ENCODE assay signal across 17 mouse cellular contexts in the genomic region with DNA sequence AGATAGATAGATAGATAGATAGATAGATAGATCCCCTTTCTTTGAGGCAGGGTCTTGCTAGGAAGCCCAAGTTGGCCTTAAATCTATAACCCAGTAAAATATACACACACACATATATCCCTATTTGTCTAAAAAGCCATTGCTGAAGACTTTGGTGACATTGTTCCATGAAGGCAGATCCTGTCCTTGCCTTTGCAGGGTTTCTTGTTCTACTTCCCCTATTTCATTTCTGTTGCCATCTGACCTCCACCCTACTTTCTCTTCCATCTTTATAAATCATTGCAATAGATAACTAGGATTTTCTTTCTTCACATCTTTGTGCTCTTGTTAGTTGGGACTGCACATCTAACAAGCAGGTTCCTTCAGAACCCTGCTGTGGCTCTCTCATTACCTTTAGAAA.
"Had no signal": no experiment of that assay in that cellular context is flagged by ENCODE, and none has a peak within 500 bp of the region (broad histone marks: within the 10 kb centered on the region; RNA-seq: fewer than 3 reads in every experiment).

No protein-coding gene starts in this region.

- H3K27me3 ChIP-seq: limb, embryonic 13.5 days; liver, embryonic 15.5 days; megakaryocyte, embryonic 14.5 days; midbrain, embryonic 15.5 days; neural tube, embryonic 12.5 days had no signal

- H3K27ac ChIP-seq: limb, embryonic 13.5 days; liver, embryonic 15.5 days; midbrain, embryonic 15.5 days; neural tube, embryonic 12.5 days had no signal

- H3K9ac ChIP-seq: limb, embryonic 13.5 days; liver, embryonic 15.5 days; midbrain, embryonic 15.5 days; neural tube, embryonic 12.5 days had no signal

- H3K9me3 ChIP-seq: limb, embryonic 13.5 days; liver, embryonic 15.5 days; megakaryocyte, embryonic 14.5 days; midbrain, embryonic 15.5 days; neural tube, embryonic 12.5 days had no signal

- H3K4me3 ChIP-seq: limb, embryonic 13.5 days; liver, embryonic 15.5 days; megakaryocyte, embryonic 14.5 days; midbrain, embryonic 15.5 days; myocyte; neural tube, embryonic 12.5 days had no signal

- H3K4me2 ChIP-seq: limb, embryonic 13.5 days; liver, embryonic 15.5 days; midbrain, embryonic 11.5 days; midbrain, embryonic 15.5 days; neural tube, embryonic 12.5 days had no signal

- DNase-seq: kidney, postnatal 10 days; left cerebral cortex, postnatal 4 days; lung, adult 2 months; lung, postnatal 36 days; retina, postnatal 1 day; right cerebral cortex, postnatal 4 days; spleen, adult 18-20 months; thymus, postnatal 36 days had no signal

- ATAC-seq: intestine, embryonic 16.5 days; lung, postnatal 0 days; midbrain, embryonic 15.5 days had no signal

- H3K36me3 ChIP-seq: midbrain, embryonic 15.5 days; neural tube, embryonic 12.5 days had no signal
